Mouse (Mus musculus) embryonic facial prominence, embryonic 10.5 days (tissue): ENCODE results near the gene Ttc8. TPM values are rescaled to one million over a fixed set of nuclear protein-coding genes. Genes with fewer than 3 reads are reported as not detected.
"Not testable (repeated sequence)": the region's sequence is repeated elsewhere in the genome, so short reads cannot be mapped to it uniquely, and the experiment has no call there.

Source experiments
- DNase-seq: peaks from one replicate; pipeline ENCODE4 v3.0.0-alpha.2; 2017; ENCODE audit warnings: low spot score
- H3K27ac ChIP-seq: fragments of 300-500 bp; sonication (generic); replicated peaks from 2 replicates; pipeline ENCODE4 v1.5.1; 2016; ENCODE audit warnings: mild to moderate bottlenecking
- H3K27me3 ChIP-seq: fragments of 300-500 bp; sonication (generic); replicated peaks from 2 replicates; pipeline ENCODE4 v1.6.1; 2016; ENCODE audit warnings: low read depth, mild to moderate bottlenecking; ENCODE audit not compliant: poor library complexity, severe bottlenecking
- H3K36me3 ChIP-seq: fragments of 300-500 bp; sonication (generic); replicated peaks from 2 replicates; pipeline ENCODE4 v1.6.1; 2016; ENCODE audit warnings: mild to moderate bottlenecking, moderate library complexity
- H3K4me1 ChIP-seq: fragments of 300-500 bp; sonication (generic); 2 replicates; pipeline ENCODE4 v1.6.1; 2016
- H3K4me3 ChIP-seq: fragments of 300-500 bp; sonication (generic); 2 replicates; pipeline ENCODE4 v1.5.1; 2016; ENCODE audit warnings: mild to moderate bottlenecking, moderate library complexity
- H3K9me3 ChIP-seq: fragments of 300-500 bp; sonication (generic); 2 replicates; pipeline ENCODE4 v1.6.1; 2016; ENCODE audit warnings: mild to moderate bottlenecking
- WGBS: fragments of 180-500 bp; shearing (Covaris S2); methylation state at CpG from one replicate; pipeline ENCODE4 v1.1.7; 2016; 5-methylcytosine and 5-hydroxymethylcytosine counted together
- polyA plus RNA-seq: library from polyadenylated mRNA; unstranded; fragments of >200 nt; fragmentation: Nextera tagmentation; extraction: Ambion mirVana; gene quantifications from 2 replicates; pipeline ENCODE4 v1.2.1, GENCODE M21; 2016

Gene Ttc8
- polyA plus RNA-seq, 1 experiment from 2014 or later: 31.4 TPM

GRCm38 (mm10) chr12:98931174-98931573 lies 10.8 kb downstream of the Ttc8 start:
- H3K36me3 ChIP-seq: no peaks in the 10 kb centered on the region
- no peaks in the 10 kb centered on the region for H3K27me3 ChIP-seq
- no peaks in the 10 kb centered on the region for H3K9me3 ChIP-seq
- H3K27ac ChIP-seq: no peak overlapping the region
- no peaks in the 10 kb centered on the region for H3K4me1 ChIP-seq
- 91% methylated on average over 4 of the region's 4 CpGs for WGBS
- no peak overlapping the region for H3K4me3 ChIP-seq
- no peak for DNase-seq

DNA sequence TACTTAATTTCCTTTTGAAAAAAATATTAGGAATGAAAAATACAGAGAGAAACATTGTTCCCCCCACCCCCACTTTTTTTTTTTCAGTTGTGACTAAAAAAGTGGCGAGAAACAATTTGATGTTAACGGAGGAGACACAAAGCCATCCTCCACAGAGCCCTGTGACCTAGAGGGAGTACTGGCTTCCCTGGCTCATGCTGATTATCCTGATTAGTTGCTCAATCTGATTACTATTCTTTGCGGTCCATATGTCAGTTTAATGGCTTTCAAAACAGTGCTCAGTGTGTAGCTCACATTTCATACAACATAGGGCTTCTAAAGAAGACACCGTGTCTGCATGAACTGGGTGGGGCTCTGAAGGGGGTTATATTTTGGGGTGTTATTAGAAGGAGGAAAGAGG lies 12.1 kb downstream of the Ttc8 start:
- 87% methylated on average over 4 of the region's 4 CpGs for WGBS
- Histone ChIP-seq H3K4me1 (no peaks in the 10 kb centered on the region), H3K36me3 (no peaks in the 10 kb centered on the region), H3K4me3 (no peak overlapping the region), H3K27ac (no peak overlapping the region), H3K27me3 (no peaks in the 10 kb centered on the region), H3K9me3 (no peaks in the 10 kb centered on the region)
- no peak for DNase-seq

- no peaks in the 10 kb centered on the region for H3K36me3 ChIP-seq
- H3K4me1 ChIP-seq: no peaks in the 10 kb centered on the region
- H3K9me3 ChIP-seq: no peaks in the 10 kb centered on the region
- whole genome bisulfite sequencing: 81% methylated on average over 1 of the region's 1 CpGs
- no peak overlapping the region for H3K27ac ChIP-seq
- no peaks in the 10 kb centered on the region for H3K27me3 ChIP-seq
- no peak for DNase-seq
- H3K4me3 ChIP-seq: no peak overlapping the region
Observed at GRCm38 (mm10) chr12:98932856-98933255, 12.5 kb downstream of the Ttc8 start.

DNA sequence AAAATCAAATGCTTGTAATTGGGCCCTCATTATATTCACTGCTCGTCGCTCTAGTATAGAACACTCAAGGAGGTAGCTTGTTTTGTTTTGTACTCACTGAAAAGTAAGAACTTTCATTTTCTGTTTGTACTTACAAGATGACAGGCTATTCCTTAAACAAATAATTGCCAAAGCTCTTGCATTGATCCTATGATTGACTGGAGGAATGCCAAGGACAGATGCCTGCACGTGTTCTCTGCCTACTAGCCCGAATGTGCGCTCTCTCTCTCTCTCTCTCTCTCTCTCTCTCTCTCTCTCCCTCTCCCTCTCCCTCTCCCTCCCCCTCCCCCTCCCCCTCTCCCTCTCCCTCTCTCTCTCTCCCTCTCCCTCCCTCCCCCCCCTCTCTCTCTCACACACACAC lies 30.9 kb downstream of the Ttc8 start:
- not testable (repeated sequence) for H3K4me1 ChIP-seq, H3K27ac ChIP-seq, H3K9me3 ChIP-seq, DNase-seq, H3K27me3 ChIP-seq, H3K4me3 ChIP-seq
- WGBS: 80% methylated on average over 5 of the region's 5 CpGs
- H3K36me3 ChIP-seq: peaks cover 13% of the 10 kb centered on the region; the same call in 1 of the 2 replicates

DNA sequence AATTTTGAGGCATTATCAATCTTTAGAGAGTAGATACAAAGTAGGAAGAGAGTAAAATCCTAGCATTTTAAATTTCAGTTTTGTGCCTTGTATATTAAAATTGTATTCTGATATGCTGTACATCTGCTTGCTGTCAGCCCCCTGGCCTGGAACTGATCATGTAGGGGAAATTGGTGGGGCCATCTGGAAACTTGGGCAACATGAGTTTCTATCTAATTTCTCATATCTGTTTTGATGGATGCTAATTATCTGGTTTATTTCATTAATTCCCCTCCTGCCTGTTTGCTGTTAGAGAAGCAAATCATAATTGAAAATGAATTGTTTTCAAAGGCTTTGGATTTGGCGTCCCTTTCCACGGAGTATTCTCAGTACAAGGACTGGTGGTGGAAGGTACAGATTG lies 36.6 kb downstream of the Ttc8 start:
- H3K4me3 ChIP-seq: no peak overlapping the region
- H3K36me3 ChIP-seq: peaks cover 8% of the 10 kb centered on the region; the same call in 1 of the 2 replicates
- 80% methylated on average over 2 of the region's 2 CpGs for WGBS
- no peaks in the 10 kb centered on the region for H3K9me3 ChIP-seq
- H3K27ac ChIP-seq: no peak overlapping the region
- DNase-seq: no peak
- peaks cover 5% of the 10 kb centered on the region; the same call in 1 of the 2 replicates for H3K4me1 ChIP-seq
- no peaks in the 10 kb centered on the region for H3K27me3 ChIP-seq

- Histone ChIP-seq H3K27me3 (no peaks in the 10 kb centered on the region), H3K9me3 (no peaks in the 10 kb centered on the region), H3K4me3 (no peak overlapping the region), H3K4me1 (peaks cover 5% of the 10 kb centered on the region; the same call in 1 of the 2 replicates), H3K36me3 (peaks cover 8% of the 10 kb centered on the region; the same call in 1 of the 2 replicates), H3K27ac (no peak overlapping the region)
- 88% methylated on average over 11 of the region's 11 CpGs for WGBS
- no peak for DNase-seq
Observed at GRCm38 (mm10) chr12:98957455-98957854, 37.1 kb downstream of the Ttc8 start.

DNA sequence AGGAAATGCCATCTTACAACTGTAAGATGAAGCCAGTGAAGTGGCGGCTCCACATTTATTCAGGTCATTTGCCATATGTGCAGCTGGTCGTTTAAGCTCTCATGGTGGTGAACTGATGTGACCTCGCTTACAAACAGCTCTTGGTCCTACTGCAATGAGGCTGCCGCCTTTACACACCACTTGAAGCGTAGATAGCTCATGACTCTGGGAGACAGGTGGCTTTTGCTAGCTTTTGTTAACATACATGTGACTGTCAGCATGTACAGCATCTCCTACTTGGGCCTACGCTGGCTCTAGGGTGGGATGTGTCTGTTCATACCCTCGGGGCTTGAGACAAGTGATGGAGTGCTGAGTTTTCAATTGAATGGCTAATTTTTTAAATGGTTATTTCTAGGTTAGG lies 40.6 kb downstream of the Ttc8 start:
- WGBS: 76% methylated on average over 7 of the region's 7 CpGs
- peaks cover 5% of the 10 kb centered on the region; the same call in 1 of the 2 replicates for H3K4me1 ChIP-seq
- no peak overlapping the region for H3K27ac ChIP-seq
- H3K4me3 ChIP-seq: no peak overlapping the region
- DNase-seq: no peak
- H3K27me3 ChIP-seq: no peaks in the 10 kb centered on the region
- peaks cover 11% of the 10 kb centered on the region; the same call in 1 of the 2 replicates for H3K36me3 ChIP-seq
- no peaks in the 10 kb centered on the region for H3K9me3 ChIP-seq

GRCm38 (mm10) chr12:98961415-98961814 lies 41.0 kb downstream of the Ttc8 start:
- WGBS: 86% methylated on average over 4 of the region's 4 CpGs
- no peak for DNase-seq
- H3K9me3 ChIP-seq: no peaks in the 10 kb centered on the region
- H3K27me3 ChIP-seq: no peaks in the 10 kb centered on the region
- H3K36me3 ChIP-seq: peaks cover 12% of the 10 kb centered on the region; the same call in 1 of the 2 replicates
- H3K4me3 ChIP-seq: no peak overlapping the region
- H3K27ac ChIP-seq: no peak overlapping the region
- H3K4me1 ChIP-seq: peaks cover 5% of the 10 kb centered on the region; the same call in 1 of the 2 replicates

DNA sequence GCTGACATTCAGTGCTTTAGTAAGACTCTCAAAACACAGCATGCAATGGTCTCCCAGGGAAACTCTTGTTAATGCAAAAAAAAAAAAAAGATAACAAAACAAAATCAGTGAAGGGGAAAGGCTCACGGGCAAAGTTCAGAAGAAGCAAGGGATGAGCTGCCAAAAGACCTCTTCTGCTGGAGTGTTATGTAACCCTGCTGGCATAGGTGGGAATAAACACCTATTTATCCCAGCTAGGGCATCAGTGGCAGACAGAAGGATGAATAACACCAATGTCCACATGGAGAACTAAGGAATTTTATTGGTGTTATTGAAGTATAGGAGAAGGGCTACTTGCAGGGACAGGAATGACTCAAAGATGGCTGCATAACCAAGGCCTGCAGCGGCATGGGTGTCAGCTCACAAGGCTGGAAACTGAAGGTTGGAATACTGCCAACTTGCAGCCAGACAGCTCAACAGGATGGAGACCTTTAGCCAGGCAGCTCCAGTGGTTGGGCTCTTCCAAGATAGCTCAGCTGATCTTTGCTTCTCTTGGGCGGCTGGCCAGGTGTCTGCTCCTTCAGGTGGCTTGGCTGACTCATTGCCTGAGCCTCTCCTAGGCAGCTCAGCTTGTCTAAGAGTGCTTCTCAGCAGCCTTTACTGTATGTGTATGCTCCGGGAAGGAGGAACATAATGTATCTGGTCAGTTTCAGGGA lies 45.2 kb downstream of the Ttc8 start:
- DNase-seq: no peak

DNA sequence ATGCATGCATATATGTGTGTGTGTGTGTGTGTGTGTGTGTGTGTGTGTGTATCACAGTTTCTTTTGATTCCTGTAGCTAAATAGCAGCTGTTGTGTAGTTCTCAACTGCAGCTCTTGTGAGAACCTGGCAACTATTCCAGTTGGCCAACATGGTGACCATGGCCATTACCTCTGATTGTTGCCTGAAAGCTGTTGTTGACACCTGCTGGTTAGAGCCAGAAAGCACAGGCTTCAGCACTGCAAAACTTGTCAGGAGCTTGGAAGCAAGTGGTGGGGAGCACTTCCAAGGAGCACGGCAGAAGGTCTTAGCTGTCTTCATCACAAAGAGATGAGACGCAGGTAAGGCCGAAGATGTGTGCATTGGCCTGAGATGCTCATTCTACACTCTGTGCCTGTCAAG lies 51.9 kb downstream of the Ttc8 start:
- no peak overlapping the region for H3K27ac ChIP-seq
- no peak for DNase-seq
- no peak overlapping the region for H3K4me3 ChIP-seq
- 91% methylated on average over 3 of the region's 3 CpGs for WGBS
- H3K9me3 ChIP-seq: no peaks in the 10 kb centered on the region
- H3K4me1 ChIP-seq: peaks cover 5% of the 10 kb centered on the region; the same call in 1 of the 2 replicates
- peaks cover 31% of the 10 kb centered on the region for H3K36me3 ChIP-seq
- H3K27me3 ChIP-seq: no peaks in the 10 kb centered on the region

More for the DNA sequence above, 45.2 kb downstream of the Ttc8 start:
- Histone ChIP-seq H3K4me1 (peaks cover 10% of the 10 kb centered on the region), H3K9me3 (no peaks in the 10 kb centered on the region), H3K27me3 (no peaks in the 10 kb centered on the region), H3K27ac (no peak overlapping the region), H3K36me3 (peaks cover 15% of the 10 kb centered on the region; the same call in 1 of the 2 replicates), H3K4me3 (no peak overlapping the region)
- 88% methylated on average over 4 of the region's 4 CpGs for WGBS

- Histone ChIP-seq H3K9me3 (peaks cover 2% of the 10 kb centered on the region; the same call in 1 of the 2 replicates), H3K36me3 (peaks cover 43% of the 10 kb centered on the region), H3K4me3 (no peak overlapping the region), H3K27ac (no peak overlapping the region), H3K4me1 (no peaks in the 10 kb centered on the region), H3K27me3 (no peaks in the 10 kb centered on the region)
- 86% methylated on average over 10 of the region's 10 CpGs for WGBS
- no peak for DNase-seq
Observed at GRCm38 (mm10) chr12:98973461-98973860, 53.1 kb downstream of the Ttc8 start.

DNA sequence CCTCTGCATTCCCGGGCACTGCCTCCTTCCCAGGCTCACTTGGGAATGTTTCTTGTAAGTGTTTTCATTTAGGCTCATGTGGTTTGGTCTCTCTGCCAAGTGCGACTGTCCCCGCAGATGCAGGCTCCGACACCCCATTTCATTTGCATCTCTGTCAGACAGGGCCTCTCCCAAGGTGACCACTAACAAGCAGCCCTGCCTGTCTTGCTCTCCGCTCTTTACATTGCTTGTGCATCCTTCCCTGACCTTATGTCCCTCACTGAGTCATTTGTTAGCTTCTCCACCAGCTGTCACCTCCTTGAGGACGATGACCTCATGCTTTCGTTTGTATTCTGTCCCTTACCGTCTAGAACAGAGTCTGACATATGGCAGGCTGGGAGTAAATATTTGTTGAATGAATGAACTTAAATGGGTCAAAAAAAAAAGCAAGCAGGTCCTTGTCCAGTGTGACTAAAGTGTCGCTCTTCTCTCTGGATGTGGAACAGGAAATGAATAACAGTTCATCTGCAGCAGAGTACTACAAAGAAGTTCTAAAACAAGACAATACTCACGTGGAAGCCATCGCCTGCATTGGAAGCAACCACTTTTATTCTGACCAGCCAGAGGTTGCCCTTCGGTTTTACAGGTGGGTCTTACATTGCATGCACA lies 53.9 kb downstream of the Ttc8 start:
- H3K4me3 ChIP-seq: no peak overlapping the region
- no peak for DNase-seq
- H3K27me3 ChIP-seq: no peaks in the 10 kb centered on the region
- WGBS: 83% methylated on average over 12 of the region's 12 CpGs
- H3K9me3 ChIP-seq: peaks cover 2% of the 10 kb centered on the region; the same call in 1 of the 2 replicates
- peaks cover 49% of the 10 kb centered on the region for H3K36me3 ChIP-seq
- H3K27ac ChIP-seq: 0 out of 2 replicates have a peak overlapping the region, but pooled peaks have one; percentile 20
- no peaks in the 10 kb centered on the region for H3K4me1 ChIP-seq

- WGBS: 90% methylated on average over 3 of the region's 3 CpGs
Observed at GRCm38 (mm10) chr12:98981081-98981480, 60.7 kb downstream of the Ttc8 start.

More at GRCm38 (mm10) chr12:98981081-98981480, 60.7 kb downstream of the Ttc8 start:
- no peak overlapping the region for H3K4me3 ChIP-seq
- DNase-seq: no peak
- peaks cover 60% of the 10 kb centered on the region for H3K36me3 ChIP-seq
- peaks cover 2% of the 10 kb centered on the region; the same call in 1 of the 2 replicates for H3K9me3 ChIP-seq
- no peaks in the 10 kb centered on the region for H3K27me3 ChIP-seq
- no peak overlapping the region for H3K27ac ChIP-seq
- H3K4me1 ChIP-seq: no peaks in the 10 kb centered on the region
